Mouse (Mus musculus) olfactory bulb, adult 2 months (tissue): ENCODE data around the gene Cd55.

Experiments used
- CTCF ChIP-seq: fragments of 200-500 bp; IDR thresholded peaks from 2 replicates; pipeline ENCODE4 v1.5.1; 2012; ENCODE audit warnings: low read depth, mild to moderate bottlenecking, low read length, moderate library complexity; ENCODE audit not compliant: insufficient read depth
- POLR2A ChIP-seq: fragments of 200-500 bp; IDR thresholded peaks from 2 replicates; pipeline ENCODE4 v1.6.1; 2012; ENCODE audit warnings: mild to moderate bottlenecking, low read depth, low read length, moderate library complexity; ENCODE audit not compliant: insufficient read depth

- TF ChIP-seq CTCF: no peak
- no peak for TF ChIP-seq POLR2A
Measured at GRCm38 (mm10) chr1:130474226-130474625, 11.7 kb upstream of the Cd55 start.
